Mouse (Mus musculus) heart, embryonic 13.5 days (tissue): ENCODE measurements at regions not wholly inside any gene's neighbourhood (a gene's known extent, or its start where the extent isn't known, plus 50 kb on each side); places are given as distances from the start of the nearest gene placed in this dataset.

Experiments used
- ATAC-seq: fragments of 200-750 bp; cut with Nextera tagmentation; 2 replicates; pipeline ENCODE4 v1.8.0; 2017; ENCODE audit warnings: moderate TSS enrichment; ENCODE audit not compliant: insufficient number of reproducible peaks, low FRiP score, low TSS enrichment; ENCODE audit errors: extremely low read depth
- H3K27ac ChIP-seq: fragments of 300-500 bp; sonication (generic); replicated peaks from 2 replicates; pipeline ENCODE4 v1.5.1; 2015; ENCODE audit warnings: moderate library complexity, mild to moderate bottlenecking, inconsistent platforms
- H3K27me3 ChIP-seq: fragments of 300-500 bp; sonication (generic); replicated peaks from 2 replicates; pipeline ENCODE4 v1.6.1; 2015; ENCODE audit warnings: mild to moderate bottlenecking, inconsistent platforms
- H3K36me3 ChIP-seq: fragments of 300-500 bp; sonication (generic); 2 replicates; pipeline ENCODE4 v1.6.1; 2015; ENCODE audit warnings: mild to moderate bottlenecking, inconsistent platforms
- H3K4me1 ChIP-seq: fragments of 300-500 bp; sonication (generic); 2 replicates; pipeline ENCODE4 v1.6.1; 2015; ENCODE audit warnings: inconsistent platforms
- H3K4me2 ChIP-seq: fragments of 300-500 bp; sonication (generic); 2 replicates; pipeline ENCODE4 v1.6.1; 2015; ENCODE audit warnings: inconsistent platforms, mild to moderate bottlenecking, moderate library complexity
- H3K4me3 ChIP-seq: fragments of 300-500 bp; sonication (generic); 2 replicates; pipeline ENCODE4 v1.5.1; 2015; ENCODE audit warnings: moderate library complexity, mild to moderate bottlenecking, inconsistent platforms
- H3K9ac ChIP-seq: fragments of 300-500 bp; sonication (generic); 2 replicates; pipeline ENCODE4 v1.6.1; 2015; ENCODE audit warnings: inconsistent platforms, mild to moderate bottlenecking, moderate library complexity
- H3K9me3 ChIP-seq: fragments of 300-500 bp; sonication (generic); 2 replicates; pipeline ENCODE4 v1.6.1; 2016; ENCODE audit warnings: inconsistent platforms
- WGBS: fragments of 180-500 bp; shearing (Covaris S2); methylation state at CpG from one replicate; pipeline ENCODE4 v1.1.7; 2015; ENCODE audit warnings: mixed read lengths; 5-methylcytosine and 5-hydroxymethylcytosine counted together

- ATAC-seq, result no peak
- Histone ChIP-seq H3K36me3 (no peaks in the 10 kb centered on the region), H3K4me1 (no peaks in the 10 kb centered on the region), H3K27me3 (no peaks in the 10 kb centered on the region), H3K9me3 (no peaks in the 10 kb centered on the region), H3K9ac (no peak overlapping the region), H3K27ac (no peak overlapping the region), H3K4me2 (no peak overlapping the region), H3K4me3 (no peak overlapping the region)
- WGBS, result 87% methylated on average over 2 of the region's 2 CpGs
Observed at GRCm38 (mm10) chr16:26302045-26302444, 69.6 kb downstream of the Cldn1 start.

GRCm38 (mm10) chr16:26291692-26292091 is 79.9 kb downstream of the Cldn1 start:
- Histone ChIP-seq H3K27me3 (no peaks in the 10 kb centered on the region), H3K36me3 (no peaks in the 10 kb centered on the region), H3K9ac (no peak overlapping the region), H3K4me2 (no peak overlapping the region), H3K9me3 (no peaks in the 10 kb centered on the region), H3K27ac (no peak overlapping the region), H3K4me1 (no peaks in the 10 kb centered on the region), H3K4me3 (no peak overlapping the region)
- no peak for ATAC-seq
- WGBS, result 51% methylated on average over 2 of the region's 2 CpGs

GRCm38 (mm10) chr16:26285627-26286026 is 86.0 kb downstream of the Cldn1 start:
- H3K9ac ChIP-seq, result no peak overlapping the region
- no peaks in the 10 kb centered on the region for H3K36me3 ChIP-seq
- no peak overlapping the region for H3K27ac ChIP-seq
- no peaks in the 10 kb centered on the region for H3K4me1 ChIP-seq
- H3K4me3 ChIP-seq, result no peak overlapping the region
- H3K9me3 ChIP-seq, result no peaks in the 10 kb centered on the region
- ATAC-seq, result no peak
- WGBS, result 72% methylated on average over 1 of the region's 1 CpGs
- H3K4me2 ChIP-seq, result no peak overlapping the region
- H3K27me3 ChIP-seq, result no peaks in the 10 kb centered on the region

GRCm38 (mm10) chr16:26284713-26285112 is 86.9 kb downstream of the Cldn1 start:
- H3K4me3 ChIP-seq, result no peak overlapping the region
- no peak overlapping the region for H3K9ac ChIP-seq
- no peaks in the 10 kb centered on the region for H3K27me3 ChIP-seq
- H3K4me2 ChIP-seq, result no peak overlapping the region
- ATAC-seq, result no peak
- no peaks in the 10 kb centered on the region for H3K36me3 ChIP-seq
- no peaks in the 10 kb centered on the region for H3K9me3 ChIP-seq
- H3K4me1 ChIP-seq, result no peaks in the 10 kb centered on the region
- 87% methylated on average over 6 of the region's 6 CpGs for WGBS
- no peak overlapping the region for H3K27ac ChIP-seq

- Histone ChIP-seq H3K36me3 (no peaks in the 10 kb centered on the region), H3K27me3 (no peaks in the 10 kb centered on the region), H3K4me3 (no peak overlapping the region), H3K9ac (no peak overlapping the region), H3K4me2 (no peak overlapping the region), H3K9me3 (no peaks in the 10 kb centered on the region), H3K4me1 (no peaks in the 10 kb centered on the region), H3K27ac (no peak overlapping the region)
- no peak for ATAC-seq
- WGBS, result 33% methylated on average over 1 of the region's 1 CpGs
Observed at GRCm38 (mm10) chr16:26282418-26282817, 89.2 kb downstream of the Cldn1 start.

- Histone ChIP-seq H3K9ac (no peak overlapping the region), H3K27ac (no peak overlapping the region), H3K4me2 (no peak overlapping the region), H3K27me3 (no peaks in the 10 kb centered on the region), H3K4me1 (no peaks in the 10 kb centered on the region), H3K4me3 (no peak overlapping the region), H3K36me3 (no peaks in the 10 kb centered on the region), H3K9me3 (no peaks in the 10 kb centered on the region)
- ATAC-seq, result no peak
- WGBS, result 69% methylated on average over 2 of the region's 2 CpGs
Observed at GRCm38 (mm10) chr16:26281496-26281895, 90.1 kb downstream of the Cldn1 start.

GRCm38 (mm10) chr16:26276789-26277188 is 94.9 kb downstream of the Cldn1 start:
- Histone ChIP-seq H3K36me3 (no peaks in the 10 kb centered on the region), H3K9ac (no peak overlapping the region), H3K4me2 (no peak overlapping the region), H3K4me3 (no peak overlapping the region), H3K9me3 (no peaks in the 10 kb centered on the region), H3K4me1 (no peaks in the 10 kb centered on the region), H3K27ac (no peak overlapping the region), H3K27me3 (no peaks in the 10 kb centered on the region)
- no peak for ATAC-seq
- 88% methylated on average over 1 of the region's 1 CpGs for WGBS

- H3K4me3 ChIP-seq, result no peak overlapping the region
- no peak overlapping the region for H3K27ac ChIP-seq
- ATAC-seq, result no peak
- 46% methylated on average over 2 of the region's 2 CpGs for WGBS
- H3K27me3 ChIP-seq, result no peaks in the 10 kb centered on the region
- no peak overlapping the region for H3K9ac ChIP-seq
- H3K9me3 ChIP-seq, result no peaks in the 10 kb centered on the region
- no peaks in the 10 kb centered on the region for H3K36me3 ChIP-seq
- peaks cover 13% of the 10 kb centered on the region for H3K4me1 ChIP-seq
- no peak overlapping the region for H3K4me2 ChIP-seq
Observed at GRCm38 (mm10) chr16:26252824-26253223, 118.8 kb downstream of the Cldn1 start.

- Histone ChIP-seq H3K4me3 (no peak overlapping the region), H3K9ac (no peak overlapping the region), H3K27me3 (no peaks in the 10 kb centered on the region), H3K4me2 (no peak overlapping the region), H3K27ac (no peak overlapping the region), H3K9me3 (no peaks in the 10 kb centered on the region), H3K36me3 (no peaks in the 10 kb centered on the region), H3K4me1 (peaks cover 16% of the 10 kb centered on the region)
- whole genome bisulfite sequencing, result 59% methylated on average over 5 of the region's 5 CpGs
- ATAC-seq, result no peak
Observed at GRCm38 (mm10) chr16:26251698-26252097, 119.9 kb downstream of the Cldn1 start.

- 71% methylated on average over 2 of the region's 2 CpGs for WGBS
- H3K36me3 ChIP-seq, result no peaks in the 10 kb centered on the region
Observed at GRCm38 (mm10) chr16:26251027-26251426, 120.6 kb downstream of the Cldn1 start.

GRCm38 (mm10) chr16:26248939-26249338 is 122.7 kb downstream of the Cldn1 start:
- Histone ChIP-seq H3K9ac (no peak overlapping the region), H3K4me3 (no peak overlapping the region), H3K4me2 (no peak overlapping the region), H3K9me3 (no peaks in the 10 kb centered on the region), H3K36me3 (no peaks in the 10 kb centered on the region), H3K27ac (no peak overlapping the region), H3K27me3 (no peaks in the 10 kb centered on the region), H3K4me1 (peaks cover 16% of the 10 kb centered on the region)
- no peak for ATAC-seq

More at GRCm38 (mm10) chr16:26251027-26251426, 120.6 kb downstream of the Cldn1 start:
- Histone ChIP-seq H3K4me3 (no peak overlapping the region), H3K27ac (no peak overlapping the region), H3K27me3 (no peaks in the 10 kb centered on the region), H3K4me1 (peaks cover 16% of the 10 kb centered on the region), H3K9ac (no peak overlapping the region), H3K9me3 (no peaks in the 10 kb centered on the region), H3K4me2 (no peak overlapping the region)
- ATAC-seq, result no peak

- Histone ChIP-seq H3K9me3 (no peaks in the 10 kb centered on the region), H3K4me2 (no peak overlapping the region), H3K27me3 (no peaks in the 10 kb centered on the region), H3K36me3 (no peaks in the 10 kb centered on the region), H3K4me3 (no peak overlapping the region), H3K9ac (no peak overlapping the region), H3K4me1 (peaks cover 16% of the 10 kb centered on the region), H3K27ac (peak overlapping the region; percentile 44; the same call in 1 of the 2 replicates)
- no peak for ATAC-seq
- 39% methylated on average over 1 of the region's 1 CpGs for whole genome bisulfite sequencing
Observed at GRCm38 (mm10) chr16:26247926-26248325, 123.7 kb downstream of the Cldn1 start.
